Mouse (Mus musculus): Measurements from ENCODE around the gene Rad51b. TPM values are rescaled to one million over a fixed set of nuclear protein-coding genes. Genes with fewer than 3 reads are reported as not detected.
A peak's percentile ranks its signal among the peaks of the same experiment; 100 is the strongest.

The Rad51b gene
- polyA plus RNA-seq, 1 experiment from 2014 or later, result 8.7 TPM

DNA sequence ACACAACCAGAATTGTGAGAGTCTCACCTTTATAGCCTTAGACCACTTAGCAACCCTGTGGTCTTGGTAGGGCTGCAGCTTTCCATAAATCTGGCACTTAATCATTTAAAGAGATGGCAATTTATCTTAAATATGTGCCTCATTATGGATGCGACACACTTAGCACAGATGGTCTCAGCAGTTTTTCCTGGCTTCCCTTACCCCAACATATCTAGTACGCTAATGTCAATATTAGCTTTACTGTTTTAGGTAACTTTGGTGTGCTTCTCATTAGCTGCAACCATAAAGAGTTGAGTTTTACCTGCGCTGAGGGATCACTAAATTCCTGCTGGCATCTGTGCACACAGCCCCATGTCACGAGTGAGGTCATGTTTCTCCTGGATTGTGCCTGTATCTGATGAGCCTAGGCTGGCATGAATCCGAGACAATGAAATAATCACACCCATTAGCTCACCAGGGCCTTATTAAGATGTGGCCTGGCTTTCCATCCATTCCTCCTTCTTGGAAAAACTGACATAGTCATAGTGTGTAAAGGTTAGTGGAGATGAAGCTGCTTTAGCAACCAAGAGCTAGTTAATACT lies 432.9 kb downstream of the Rad51b start:
- ATAC-seq (ENCODE audit: insufficient read depth, low FRiP score, low read depth), result no peak
- Histone ChIP-seq H3K4me2 (no peak overlapping the region), H3K9me3 (0 out of 2 replicates have a peak, but pooled peaks cover 5% of the 10 kb centered on the region), H3K4me3 (replicated peaks) (no peak overlapping the region), H3K27me3 (replicated peaks) (no peaks in the 10 kb centered on the region), H3K36me3 (no peaks in the 10 kb centered on the region), H3K9ac (no peak overlapping the region), H3K4me1 (no peaks in the 10 kb centered on the region), H3K27ac (no peak overlapping the region)
- 63% methylated on average over 5 of the region's 5 CpGs for WGBS

DNA sequence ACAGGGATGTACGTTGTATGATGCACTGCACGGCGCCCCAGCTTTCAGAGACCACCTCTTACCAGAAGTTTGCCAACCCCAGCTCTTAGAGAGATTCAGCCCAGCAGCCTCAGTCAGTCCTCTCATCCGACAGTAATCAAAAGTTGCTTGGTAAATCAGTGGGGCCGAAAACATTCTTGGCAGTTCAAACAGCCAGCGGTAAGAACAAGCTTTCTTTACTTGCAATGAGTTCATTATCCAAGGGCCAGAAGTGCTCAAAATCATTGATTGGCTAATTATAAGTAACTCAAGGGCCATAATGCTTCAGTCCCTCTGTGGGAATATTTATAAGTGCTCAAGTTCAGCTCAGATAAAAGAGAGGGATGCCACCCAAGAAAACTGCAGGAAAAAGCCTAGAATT lies 434.8 kb downstream of the Rad51b start:
- H3K27ac ChIP-seq, result no peak overlapping the region
- H3K9ac ChIP-seq, result no peak overlapping the region

GRCm38 (mm10) chr12:79732355-79733115 lies 435.5 kb downstream of the Rad51b start:
- Histone ChIP-seq H3K27ac (no peak overlapping the region), H3K9ac (no peak overlapping the region), H3K4me1 (no peaks in the 10 kb centered on the region), H3K4me2 (no peak overlapping the region), H3K4me3 (replicated peaks) (no peak overlapping the region), H3K36me3 (no peaks in the 10 kb centered on the region), H3K27me3 (replicated peaks) (no peaks in the 10 kb centered on the region), H3K9me3 (0 out of 2 replicates have a peak, but pooled peaks cover 5% of the 10 kb centered on the region)
- 53% methylated on average over 12 of the region's 12 CpGs for WGBS
- no peak for ATAC-seq (ENCODE audit: insufficient read depth, low FRiP score, low read depth)

More for the DNA sequence above, 434.8 kb downstream of the Rad51b start:
- Histone ChIP-seq H3K4me3 (replicated peaks) (no peak overlapping the region), H3K9me3 (0 out of 2 replicates have a peak, but pooled peaks cover 5% of the 10 kb centered on the region), H3K27me3 (replicated peaks) (no peaks in the 10 kb centered on the region), H3K4me2 (no peak overlapping the region), H3K36me3 (no peaks in the 10 kb centered on the region), H3K4me1 (no peaks in the 10 kb centered on the region)
- WGBS, result 82% methylated on average over 6 of the region's 6 CpGs
- no peak for ATAC-seq (ENCODE audit: insufficient read depth, low FRiP score, low read depth)

DNA sequence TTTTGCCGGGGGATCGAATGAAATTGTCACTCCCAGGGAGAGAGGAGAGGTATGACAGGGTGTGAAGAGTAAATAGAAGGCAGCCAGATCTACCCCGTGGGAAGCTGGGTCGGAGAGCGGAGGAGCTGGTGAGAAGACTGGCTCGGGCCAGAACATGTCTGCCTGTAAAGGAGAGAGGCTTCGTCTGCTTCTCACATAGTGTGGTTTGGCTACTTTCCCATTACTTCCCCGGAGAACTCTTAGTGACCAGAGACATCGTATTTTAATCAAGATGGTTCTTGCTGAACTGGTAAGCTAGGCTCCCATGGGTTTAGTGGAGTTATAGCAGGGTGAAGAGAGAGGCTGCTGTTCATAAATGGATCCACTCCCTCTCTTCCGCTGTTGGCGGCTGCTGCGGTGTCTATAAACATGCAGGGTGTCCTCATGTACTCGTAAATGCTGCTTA lies 438.3 kb downstream of the Rad51b start:
- H3K4me2 ChIP-seq, result no peak overlapping the region
- WGBS, result 61% methylated on average over 13 of the region's 13 CpGs

GRCm38 (mm10) chr12:79735882-79736281 lies 438.8 kb downstream of the Rad51b start:
- H3K4me1 ChIP-seq, result no peaks in the 10 kb centered on the region
- no peaks in the 10 kb centered on the region for H3K9me3 ChIP-seq
- ATAC-seq (ENCODE audit: insufficient read depth, low FRiP score, low read depth), result no peak
- H3K27me3 ChIP-seq (replicated peaks), result no peaks in the 10 kb centered on the region
- no peak overlapping the region for H3K4me2 ChIP-seq
- 87% methylated on average over 4 of the region's 4 CpGs for WGBS
- H3K4me3 ChIP-seq (replicated peaks), result no peak overlapping the region
- H3K36me3 ChIP-seq, result no peaks in the 10 kb centered on the region
- no peak overlapping the region for H3K9ac ChIP-seq
- no peak overlapping the region for H3K27ac ChIP-seq

More for the DNA sequence above, 438.3 kb downstream of the Rad51b start:
- Histone ChIP-seq H3K27me3 (replicated peaks) (no peaks in the 10 kb centered on the region), H3K4me1 (no peaks in the 10 kb centered on the region), H3K4me3 (replicated peaks) (no peak overlapping the region), H3K36me3 (no peaks in the 10 kb centered on the region), H3K9me3 (no peaks in the 10 kb centered on the region), H3K27ac (no peak overlapping the region), H3K9ac (no peak overlapping the region)
- ATAC-seq (ENCODE audit: insufficient read depth, low FRiP score, low read depth), result no peak

- no peaks in the 10 kb centered on the region for H3K27me3 ChIP-seq (replicated peaks)
- ATAC-seq (ENCODE audit: insufficient read depth, low FRiP score, low read depth), result no peak
- no peaks in the 10 kb centered on the region for H3K9me3 ChIP-seq
- peaks cover 10% of the 10 kb centered on the region; the same call in 1 of the 2 replicates for H3K4me1 ChIP-seq
- H3K4me3 ChIP-seq (replicated peaks), result no peak overlapping the region
- H3K4me2 ChIP-seq, result no peak overlapping the region
- no peak overlapping the region for H3K9ac ChIP-seq
- no peak overlapping the region for H3K27ac ChIP-seq
- no peaks in the 10 kb centered on the region for H3K36me3 ChIP-seq
These were observed 441.6 kb downstream of the Rad51b start for GRCm38 (mm10) chr12:79738700-79739099.

DNA sequence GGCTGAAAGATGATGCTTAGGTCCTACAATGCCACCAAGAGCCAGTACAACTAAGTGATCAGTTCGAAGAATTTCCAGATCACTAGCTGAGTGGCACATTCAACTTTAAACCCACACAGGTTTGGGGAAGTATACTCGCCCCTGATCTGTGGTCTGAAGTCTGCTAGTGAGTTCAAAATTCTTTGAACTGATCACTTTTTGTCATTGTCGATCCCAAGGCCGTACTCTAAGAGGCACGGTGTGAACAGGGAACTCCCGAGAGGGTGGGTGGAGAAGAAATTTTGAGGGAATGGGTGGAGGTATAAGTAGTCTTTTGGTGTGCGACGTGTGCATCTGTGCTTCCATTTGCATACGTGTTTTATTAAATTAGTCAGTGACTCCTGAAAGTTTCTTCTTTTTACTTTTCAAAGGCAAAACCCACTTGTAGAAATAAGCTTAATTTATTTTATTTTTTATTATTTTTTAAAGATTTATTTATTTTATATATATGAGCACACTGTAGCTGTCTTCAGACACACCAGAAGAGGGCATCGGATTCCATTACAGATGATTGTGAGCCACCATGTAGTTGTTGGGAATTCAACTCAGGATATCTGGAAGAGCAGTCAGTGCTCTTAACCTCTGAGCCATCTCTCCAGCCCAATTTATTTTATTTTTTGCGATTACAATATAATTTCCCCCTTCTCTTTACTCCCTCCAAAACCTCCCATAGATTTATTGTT lies 443.0 kb downstream of the Rad51b start:
- Histone ChIP-seq H3K4me2 (no peak overlapping the region), H3K4me1 (peaks cover 11% of the 10 kb centered on the region; the same call in 1 of the 2 replicates), H3K4me3 (replicated peaks) (no peak overlapping the region), H3K36me3 (no peaks in the 10 kb centered on the region), H3K27me3 (replicated peaks) (no peaks in the 10 kb centered on the region), H3K9ac (no peak overlapping the region), H3K9me3 (no peaks in the 10 kb centered on the region), H3K27ac (no peak overlapping the region)
- no peak for ATAC-seq (ENCODE audit: insufficient read depth, low FRiP score, low read depth)
- 90% methylated on average over 11 of the region's 11 CpGs for WGBS

GRCm38 (mm10) chr12:79742211-79742610 lies 445.1 kb downstream of the Rad51b start:
- Histone ChIP-seq H3K36me3 (no peaks in the 10 kb centered on the region), H3K4me3 (replicated peaks) (no peak overlapping the region), H3K4me2 (no peak overlapping the region), H3K9ac (no peak overlapping the region), H3K27me3 (replicated peaks) (no peaks in the 10 kb centered on the region), H3K27ac (no peak overlapping the region; the same call in 1 of the 2 replicates), H3K4me1 (peaks cover 19% of the 10 kb centered on the region), H3K9me3 (no peaks in the 10 kb centered on the region)
- WGBS, result 42% methylated on average over 7 of the region's 7 CpGs
- no peak for ATAC-seq (ENCODE audit: insufficient read depth, low FRiP score, low read depth)

DNA sequence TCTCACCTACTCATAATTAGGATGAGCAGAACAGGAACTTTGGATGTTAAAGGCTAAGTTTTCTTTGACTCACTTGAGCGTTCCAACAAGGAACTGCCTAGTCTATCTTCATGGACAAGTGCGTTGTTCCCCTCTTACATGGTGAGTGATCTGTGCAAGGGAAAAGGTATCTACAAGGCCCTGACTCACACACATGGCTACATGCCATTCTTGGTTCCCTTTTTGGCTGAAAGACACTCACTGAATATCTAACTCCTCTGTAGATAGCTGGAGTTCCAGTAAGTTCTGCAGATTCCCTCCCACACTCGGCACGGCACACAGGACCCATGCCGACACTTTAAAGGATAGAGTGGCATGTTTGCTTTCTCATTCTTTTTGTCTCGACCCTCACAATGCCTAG lies 447.0 kb downstream of the Rad51b start:
- H3K4me3 ChIP-seq (replicated peaks), result no peak overlapping the region
- H3K9me3 ChIP-seq, result no peaks in the 10 kb centered on the region
- no peak for ATAC-seq (ENCODE audit: insufficient read depth, low FRiP score, low read depth)
- no peaks in the 10 kb centered on the region for H3K36me3 ChIP-seq
- 76% methylated on average over 6 of the region's 6 CpGs for WGBS
- peak overlapping the region; percentile 26 for H3K27ac ChIP-seq
- peaks cover 19% of the 10 kb centered on the region for H3K4me1 ChIP-seq
- H3K27me3 ChIP-seq (replicated peaks), result no peaks in the 10 kb centered on the region
- H3K4me2 ChIP-seq, result no peak overlapping the region
- no peak overlapping the region for H3K9ac ChIP-seq

DNA sequence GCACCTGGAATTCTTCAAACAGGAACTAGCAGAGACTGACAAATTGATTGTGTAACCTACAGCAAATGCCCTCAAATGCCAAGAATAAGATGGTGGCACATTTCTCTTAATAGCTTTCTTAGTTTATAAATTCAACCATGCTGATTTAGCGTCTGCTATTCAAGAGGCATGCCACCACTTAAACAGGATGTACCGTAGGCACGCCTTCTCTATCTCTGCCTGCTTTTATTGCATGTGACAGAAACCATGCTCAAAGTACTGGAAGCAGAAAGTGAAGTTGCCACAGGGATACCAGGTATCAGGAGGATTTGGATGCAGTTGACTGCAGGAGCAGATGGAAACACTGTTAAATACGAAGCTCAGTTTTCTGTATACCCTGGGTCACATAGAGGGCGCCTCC lies 448.1 kb downstream of the Rad51b start:
- Histone ChIP-seq H3K4me3 (replicated peaks) (no peak overlapping the region), H3K4me1 (peaks cover 26% of the 10 kb centered on the region), H3K9me3 (no peaks in the 10 kb centered on the region), H3K9ac (no peak overlapping the region), H3K27ac (peak overlapping the region; percentile 19; the same call in 1 of the 2 replicates), H3K36me3 (no peaks in the 10 kb centered on the region), H3K27me3 (replicated peaks) (no peaks in the 10 kb centered on the region), H3K4me2 (no peak overlapping the region)
- WGBS, result 64% methylated on average over 5 of the region's 5 CpGs
- ATAC-seq (ENCODE audit: insufficient read depth, low FRiP score, low read depth), result no peak

DNA sequence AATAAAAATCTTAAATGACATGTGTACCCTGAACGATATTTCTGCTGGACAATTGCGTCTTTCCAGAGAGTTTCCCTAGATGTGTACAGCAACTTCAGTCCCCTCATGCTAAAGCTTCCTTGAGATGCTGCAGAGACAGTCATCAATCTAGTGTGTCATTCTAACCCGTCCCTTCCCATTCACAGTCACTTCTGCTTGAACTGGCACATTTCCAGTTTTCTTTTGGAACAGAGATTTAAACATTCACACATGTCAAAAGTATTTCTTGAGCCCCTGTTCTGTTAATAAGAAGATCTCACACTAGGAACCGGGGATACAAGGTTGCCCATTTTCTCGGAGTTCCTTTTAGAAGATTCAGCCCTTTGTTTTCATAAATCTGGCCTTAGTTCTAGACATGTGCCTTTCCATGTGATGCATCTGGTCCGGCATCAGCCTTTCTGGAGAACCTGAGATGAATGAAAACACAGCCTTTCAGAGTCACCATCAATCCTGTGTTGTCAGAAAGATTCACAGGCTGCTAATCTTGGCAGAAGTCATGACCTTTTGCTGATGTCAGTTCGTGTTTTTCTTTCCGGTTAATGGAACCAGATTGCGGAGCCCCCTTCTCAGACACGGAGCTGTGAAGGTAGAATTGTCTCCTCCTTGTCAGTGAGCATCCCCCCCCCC lies 448.9 kb downstream of the Rad51b start:
- Histone ChIP-seq H3K4me3 (replicated peaks) (no peak overlapping the region), H3K4me1 (peaks cover 33% of the 10 kb centered on the region), H3K36me3 (no peaks in the 10 kb centered on the region), H3K9ac (no peak overlapping the region), H3K9me3 (no peaks in the 10 kb centered on the region), H3K27ac (peak overlapping the region; percentile 23; the same call in 1 of the 2 replicates), H3K27me3 (replicated peaks) (no peaks in the 10 kb centered on the region), H3K4me2 (no peak overlapping the region)
- no peak for ATAC-seq (ENCODE audit: insufficient read depth, low FRiP score, low read depth)
- WGBS, result 30% methylated on average over 10 of the region's 10 CpGs

Measured in stomach, embryonic 15.5 days (tissue).